Mouse (Mus musculus): Measurements from ENCODE around the gene Gm9958. TPM values are rescaled to one million over a fixed set of nuclear protein-coding genes. Genes with fewer than 3 reads are reported as not detected.
A peak's percentile ranks its signal among the peaks of the same experiment; 100 is the strongest.

Gm9958 gene
- polyA plus RNA-seq (2012; fragmentation: generic; extraction: Trizol) = 0.64 TPM

GRCm38 (mm10) chr5:90367067-90367303 is at the start of gene Gm9958:
Gene Gm9958, plus strand, starts transcription at chr5:90367204.
- H3K4me3 ChIP-seq = peak within 1 kb of the TSS; percentile 99
- H3K79me2 ChIP-seq (ENCODE audit: control insufficient read depth, insufficient read depth) = peaks cover 48% of the 10 kb centered on the region
- peak within 1 kb of the TSS; percentile 81 for H3K4me2 ChIP-seq (ENCODE audit: low read depth)
- no peak for TF ChIP-seq REST (IDR thresholded peaks at IDR 0.05; ENCODE audit: insufficient read depth, insufficient read length)
- TF ChIP-seq USF1 (IDR thresholded peaks at IDR 0.05; ENCODE audit: low read depth) = no peak
- TF ChIP-seq MYOD1 (IDR thresholded peaks at IDR 0.05; ENCODE audit: control insufficient read depth in 1 of 3, insufficient read length in 2 of 3, low read depth in 2 of 3) = no peak
- no peak for TF ChIP-seq SRF (IDR thresholded peaks at IDR 0.05; ENCODE audit: control insufficient read depth, insufficient read length, low read depth)
- no peak for TF ChIP-seq TCF12 (IDR thresholded peaks at IDR 0.05; ENCODE audit: insufficient read depth, poor library complexity, severe bottlenecking)
- TF ChIP-seq E2F4 (IDR thresholded peaks at IDR 0.05; ENCODE audit: insufficient read depth) = no peak
- TF ChIP-seq MAX (IDR thresholded peaks at IDR 0.05; ENCODE audit: low read depth) = no peak
- no peak for TF ChIP-seq CEBPB (IDR thresholded peaks at IDR 0.05; ENCODE audit: insufficient read depth, poor library complexity, severe bottlenecking)
- no peak for TF ChIP-seq MYOG (IDR thresholded peaks at IDR 0.05; ENCODE audit: control insufficient read depth in 1 of 3, insufficient read depth in 1 of 3, insufficient read length in 2 of 3, low read depth in 2 of 3)
- H3ac ChIP-seq (ENCODE audit: control insufficient read depth, insufficient read length) = peak within 1 kb of the TSS; percentile 98
- H3K27me3 ChIP-seq (ENCODE audit: control insufficient read depth, insufficient read depth, insufficient read length) = no peaks in the 10 kb centered on the region
- H3K36me3 ChIP-seq (ENCODE audit: control insufficient read depth, insufficient read depth) = no peaks in the 10 kb centered on the region

GRCm38 (mm10) chr5:90331071-90331470 is 35.9 kb upstream of the Gm9958 start:
- no peaks in the 10 kb centered on the region for H3K36me3 ChIP-seq (ENCODE audit: control insufficient read depth, insufficient read depth)
- H3K79me2 ChIP-seq (ENCODE audit: control insufficient read depth, insufficient read depth) = peaks cover 100% of the 10 kb centered on the region
- no peak overlapping the region for H3ac ChIP-seq (ENCODE audit: control insufficient read depth, insufficient read length)
- H3K4me2 ChIP-seq (ENCODE audit: low read depth) = no peak overlapping the region
- TF ChIP-seq REST (IDR thresholded peaks at IDR 0.05; ENCODE audit: insufficient read depth, insufficient read length) (no peak), SRF (IDR thresholded peaks at IDR 0.05; ENCODE audit: control insufficient read depth, insufficient read length, low read depth) (no peak), TCF12 (IDR thresholded peaks at IDR 0.05; ENCODE audit: insufficient read depth, poor library complexity, severe bottlenecking) (no peak), TCF3 (IDR thresholded peaks at IDR 0.05; ENCODE audit: insufficient read length, low read depth) (no peak), MAX (IDR thresholded peaks at IDR 0.05; ENCODE audit: low read depth) (no peak), POLR2A (IDR thresholded peaks at IDR 0.05; ENCODE audit: insufficient read length, low read depth) (no peak), USF1 (IDR thresholded peaks at IDR 0.05; ENCODE audit: low read depth) (no peak), POLR2AphosphoS2 (IDR thresholded peaks at IDR 0.05; ENCODE audit: insufficient read length, low read depth) (no peak), MYOG (IDR thresholded peaks at IDR 0.05; ENCODE audit: control insufficient read depth in 1 of 3, insufficient read depth in 1 of 3, insufficient read length in 2 of 3, low read depth in 2 of 3) (no peak), E2F4 (IDR thresholded peaks at IDR 0.05; ENCODE audit: insufficient read depth) (no peak), MYOD1 (IDR thresholded peaks at IDR 0.05; ENCODE audit: control insufficient read depth in 1 of 3, insufficient read length in 2 of 3, low read depth in 2 of 3) (no peak), CEBPB (IDR thresholded peaks at IDR 0.05; ENCODE audit: insufficient read depth, poor library complexity, severe bottlenecking) (no peak)
- H3K27me3 ChIP-seq (ENCODE audit: control insufficient read depth, insufficient read depth, insufficient read length) = no peaks in the 10 kb centered on the region
- H3K4me3 ChIP-seq = no peak overlapping the region

GRCm38 (mm10) chr5:90332478-90332877 is 34.5 kb upstream of the Gm9958 start:
- no peak overlapping the region for H3K4me2 ChIP-seq (ENCODE audit: low read depth)
- H3K36me3 ChIP-seq (ENCODE audit: control insufficient read depth, insufficient read depth) = no peaks in the 10 kb centered on the region
- TF ChIP-seq MYOG (IDR thresholded peaks at IDR 0.05; ENCODE audit: control insufficient read depth in 1 of 3, insufficient read depth in 1 of 3, insufficient read length in 2 of 3, low read depth in 2 of 3) = no peak
- no peak for TF ChIP-seq SRF (IDR thresholded peaks at IDR 0.05; ENCODE audit: control insufficient read depth, insufficient read length, low read depth)
- no peak for TF ChIP-seq POLR2A (IDR thresholded peaks at IDR 0.05; ENCODE audit: insufficient read length, low read depth)
- no peak for TF ChIP-seq E2F4 (IDR thresholded peaks at IDR 0.05; ENCODE audit: insufficient read depth)
- no peak for TF ChIP-seq REST (IDR thresholded peaks at IDR 0.05; ENCODE audit: insufficient read depth, insufficient read length)
- TF ChIP-seq MYOD1 (IDR thresholded peaks at IDR 0.05; ENCODE audit: control insufficient read depth in 1 of 3, insufficient read length in 2 of 3, low read depth in 2 of 3) = no peak

GRCm38 (mm10) chr5:90338177-90339091 is 28.6 kb upstream of the Gm9958 start:
- Histone ChIP-seq H3K4me3 (no peak overlapping the region), H3K36me3 (ENCODE audit: control insufficient read depth, insufficient read depth) (no peaks in the 10 kb centered on the region), H3K4me2 (ENCODE audit: low read depth) (no peak overlapping the region), H3ac (ENCODE audit: control insufficient read depth, insufficient read length) (no peak overlapping the region), H3K27me3 (ENCODE audit: control insufficient read depth, insufficient read depth, insufficient read length) (no peaks in the 10 kb centered on the region), H3K79me2 (ENCODE audit: control insufficient read depth, insufficient read depth) (peaks cover 99% of the 10 kb centered on the region)
- TF ChIP-seq POLR2AphosphoS2 (IDR thresholded peaks at IDR 0.05; ENCODE audit: insufficient read length, low read depth) = no peak
- no peak for TF ChIP-seq TCF12 (IDR thresholded peaks at IDR 0.05; ENCODE audit: insufficient read depth, poor library complexity, severe bottlenecking)
- TF ChIP-seq MAX (IDR thresholded peaks at IDR 0.05; ENCODE audit: low read depth) = no peak
- no peak for TF ChIP-seq MYOG (IDR thresholded peaks at IDR 0.05; ENCODE audit: control insufficient read depth in 1 of 3, insufficient read depth in 1 of 3, insufficient read length in 2 of 3, low read depth in 2 of 3)
- TF ChIP-seq TCF3 (IDR thresholded peaks at IDR 0.05; ENCODE audit: insufficient read length, low read depth) = no peak
- TF ChIP-seq CEBPB (IDR thresholded peaks at IDR 0.05; ENCODE audit: insufficient read depth, poor library complexity, severe bottlenecking) = no peak
- TF ChIP-seq E2F4 (IDR thresholded peaks at IDR 0.05; ENCODE audit: insufficient read depth) = no peak
- peak; percentile 52 for TF ChIP-seq USF1 (IDR thresholded peaks at IDR 0.05; ENCODE audit: low read depth)
- TF ChIP-seq POLR2A (IDR thresholded peaks at IDR 0.05; ENCODE audit: insufficient read length, low read depth) = no peak

More at GRCm38 (mm10) chr5:90332478-90332877, 34.5 kb upstream of the Gm9958 start:
- Histone ChIP-seq H3K4me3 (no peak overlapping the region), H3ac (ENCODE audit: control insufficient read depth, insufficient read length) (no peak overlapping the region), H3K27me3 (ENCODE audit: control insufficient read depth, insufficient read depth, insufficient read length) (no peaks in the 10 kb centered on the region), H3K79me2 (ENCODE audit: control insufficient read depth, insufficient read depth) (peaks cover 100% of the 10 kb centered on the region)

Measured in myocyte (in vitro differentiated cells).